Mouse (Mus musculus) 3134 (cell line): ENCODE data around the gene Dop1b.
"Not testable (repeated sequence)": the region's sequence is repeated elsewhere in the genome, so short reads cannot be mapped to it uniquely, and the experiment has no call there.

Source experiments
- DNase-seq: peaks from one replicate; pipeline ENCODE4 v3.0.0-alpha.2; 2011; ENCODE audit warnings: low spot score; ENCODE audit not compliant: insufficient read length; ENCODE audit errors: extremely low read depth

The Dop1b gene

DNA sequence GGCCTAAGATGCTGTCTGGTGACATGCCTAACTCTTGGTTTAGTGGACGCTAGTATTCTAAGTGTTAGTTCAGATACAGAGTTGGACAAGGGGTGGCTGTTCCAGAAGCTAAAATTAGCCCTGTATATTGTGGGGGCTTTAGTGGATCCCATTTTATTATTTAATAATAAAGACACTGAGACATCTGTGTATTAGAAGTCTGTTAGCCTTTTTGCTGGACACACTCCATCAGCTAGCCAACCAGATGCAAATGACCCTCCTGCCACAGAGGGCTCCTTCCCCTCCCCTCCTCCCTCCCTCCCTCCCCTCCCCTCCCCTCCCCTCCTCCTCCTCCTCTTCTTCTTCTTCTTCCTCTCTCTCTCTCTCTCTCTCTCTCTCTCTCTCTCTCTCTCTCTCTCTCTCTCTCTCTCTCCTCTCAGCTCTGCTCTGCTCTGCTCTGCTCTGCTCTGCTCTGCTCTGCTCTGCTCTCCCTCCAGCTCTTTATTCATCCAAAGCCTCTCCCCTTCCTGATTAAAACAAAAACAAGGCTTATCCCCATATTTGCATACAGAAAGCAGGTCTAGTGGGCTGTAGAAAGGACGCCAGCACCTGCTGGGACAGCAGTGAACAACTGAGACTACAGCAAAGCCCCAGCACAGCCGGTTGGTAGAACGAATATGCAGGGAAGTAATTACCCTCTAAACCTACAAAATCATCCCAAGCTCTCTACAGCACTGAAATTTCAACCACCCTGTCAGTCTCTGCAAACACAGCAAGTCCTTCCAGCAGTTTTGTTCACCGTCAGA, 78.5 kb downstream of the Dop1b start:
- DNase-seq = no peak

DNA sequence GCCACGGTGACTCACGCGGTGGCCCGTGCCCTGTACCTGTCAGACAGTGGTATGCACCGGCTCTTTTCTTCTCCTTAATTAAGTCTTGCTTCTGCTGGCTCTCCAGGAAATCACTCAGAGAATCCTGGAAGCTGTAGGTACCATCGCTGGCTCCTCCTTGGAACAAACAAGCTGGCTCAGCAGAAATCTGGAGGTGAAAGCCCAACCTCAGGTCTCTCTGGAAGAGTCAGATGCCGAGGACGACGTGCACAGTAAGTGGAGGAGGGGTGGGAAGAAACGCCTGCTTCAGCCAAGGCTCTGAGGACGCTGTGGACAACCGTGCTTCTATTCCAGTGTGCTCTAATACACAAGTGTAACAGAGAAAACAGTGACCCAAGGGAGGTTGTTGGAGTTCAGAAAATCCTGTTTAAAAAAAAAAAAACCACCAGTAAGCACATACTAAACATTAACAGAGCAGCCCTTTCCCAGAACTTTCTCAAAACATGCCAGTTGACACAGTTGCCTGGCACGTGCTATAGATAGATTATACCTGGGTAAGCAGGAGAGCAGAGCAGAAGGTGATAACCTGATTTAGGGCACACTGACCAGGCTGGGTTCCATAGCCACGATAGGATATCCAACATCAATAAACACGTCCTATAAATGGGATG, 81.4 kb downstream of the Dop1b start:
- no peak for DNase-seq

DNA sequence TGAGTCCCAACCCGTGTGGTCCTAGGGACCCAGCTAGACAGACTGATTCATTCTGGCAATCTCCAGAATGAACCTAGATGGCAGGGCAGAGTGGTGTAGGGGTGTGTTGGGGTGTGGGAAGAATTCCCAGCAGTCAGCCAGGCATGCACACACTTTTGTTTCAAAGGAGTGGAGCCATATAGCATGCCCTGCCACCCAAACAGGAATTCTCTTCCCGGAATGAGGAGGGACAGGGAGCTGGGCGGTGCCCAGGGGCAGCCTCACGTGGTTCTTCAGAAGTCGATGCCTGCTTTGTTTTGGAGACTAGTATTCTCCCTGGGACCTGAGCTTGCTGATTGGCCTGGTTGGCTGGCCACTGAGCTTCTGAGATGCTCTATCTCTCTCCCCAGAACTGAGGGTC, 83.1 kb downstream of the Dop1b start:
- DNase-seq = no peak

DNA sequence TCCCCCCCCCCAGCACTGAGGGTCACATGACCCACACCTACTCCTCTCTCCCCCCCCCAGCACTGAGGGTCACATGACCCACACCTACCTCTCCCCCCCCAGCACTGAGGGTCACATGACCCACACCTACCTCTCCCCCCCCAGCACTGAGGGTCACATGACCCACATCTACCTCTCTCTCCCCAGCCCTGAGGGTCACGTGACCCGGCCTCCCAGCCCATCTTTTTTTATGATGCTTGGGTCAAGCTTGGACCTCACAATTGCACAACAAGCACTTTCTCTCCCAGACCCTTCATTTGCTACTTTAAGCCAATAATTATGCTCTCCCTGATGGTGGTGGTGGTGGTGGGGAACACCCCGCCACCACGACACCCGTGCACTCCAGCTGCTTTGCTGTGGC, 83.7 kb downstream of the Dop1b start:
- DNase-seq = no peak

DNA sequence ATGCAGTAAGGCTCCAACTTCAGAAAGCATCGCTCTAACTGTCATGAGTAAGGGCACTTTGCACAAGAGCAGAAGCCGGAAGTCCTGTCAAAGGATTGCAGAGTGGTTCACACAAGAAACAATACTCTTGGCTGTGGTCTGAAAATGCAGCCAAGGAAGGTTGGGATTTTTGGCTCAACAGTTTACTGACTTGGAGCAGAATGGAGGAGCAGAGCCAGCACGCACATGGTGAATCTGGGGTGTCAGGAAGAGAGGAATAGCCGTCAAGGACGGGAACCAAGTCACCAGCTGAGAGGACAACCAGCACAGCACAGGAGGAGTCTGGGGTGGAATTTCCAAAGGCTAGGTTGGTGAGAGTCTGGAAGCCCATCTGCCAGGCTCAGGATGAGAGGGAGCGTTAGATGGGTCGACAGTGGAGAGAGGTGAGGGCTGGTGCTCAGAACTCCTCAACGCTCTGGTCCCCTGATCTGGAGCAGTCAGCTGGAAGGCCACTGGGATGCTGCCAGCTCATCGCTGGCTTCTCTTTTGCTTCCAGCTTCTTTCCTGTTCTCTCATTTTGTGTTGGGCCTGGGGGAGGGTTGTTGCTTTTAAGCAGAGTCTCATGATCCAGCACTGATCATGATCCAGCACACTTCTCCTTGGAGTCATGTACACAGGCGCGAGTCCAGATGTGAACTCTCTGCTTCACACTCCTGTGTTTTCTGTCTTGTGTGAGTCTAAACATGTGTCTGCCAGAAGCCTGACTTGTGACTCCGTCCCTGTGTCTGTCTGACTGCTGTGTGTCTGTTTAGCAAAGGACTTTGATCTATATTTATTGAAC, 85.5 kb downstream of the Dop1b start:
- no peak for DNase-seq

DNA sequence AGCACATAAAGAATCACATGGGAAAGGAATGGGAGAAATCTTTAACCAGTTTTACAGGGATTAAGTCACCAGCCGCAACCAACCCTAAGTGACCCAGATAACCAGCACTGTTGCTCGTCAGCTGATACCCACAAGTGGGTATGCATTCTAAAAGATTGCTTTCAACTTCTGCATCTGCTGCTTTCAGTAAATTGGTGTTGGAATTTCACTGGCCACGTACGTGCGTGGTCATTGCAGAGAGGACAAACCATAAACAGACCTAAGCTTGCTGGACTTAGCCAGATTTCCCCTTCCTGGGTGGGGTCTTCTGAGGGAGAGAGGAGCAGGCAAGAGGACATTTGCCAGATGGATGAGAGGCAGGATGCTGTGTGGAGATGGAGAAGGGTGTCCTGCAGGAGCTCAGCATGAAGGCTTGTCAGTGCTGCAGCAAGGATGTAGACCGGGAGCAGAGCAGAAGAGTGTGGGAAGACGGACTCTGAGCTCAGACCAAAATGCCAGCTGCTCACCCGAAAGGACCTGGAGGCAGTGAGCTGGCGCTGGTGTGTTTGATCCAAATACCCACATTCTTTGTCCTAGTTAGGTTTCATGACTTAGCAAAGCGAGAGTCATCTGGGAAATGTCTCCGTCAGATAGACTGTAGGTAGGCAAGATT, 86.3 kb downstream of the Dop1b start:
- DNase-seq = no peak

DNA sequence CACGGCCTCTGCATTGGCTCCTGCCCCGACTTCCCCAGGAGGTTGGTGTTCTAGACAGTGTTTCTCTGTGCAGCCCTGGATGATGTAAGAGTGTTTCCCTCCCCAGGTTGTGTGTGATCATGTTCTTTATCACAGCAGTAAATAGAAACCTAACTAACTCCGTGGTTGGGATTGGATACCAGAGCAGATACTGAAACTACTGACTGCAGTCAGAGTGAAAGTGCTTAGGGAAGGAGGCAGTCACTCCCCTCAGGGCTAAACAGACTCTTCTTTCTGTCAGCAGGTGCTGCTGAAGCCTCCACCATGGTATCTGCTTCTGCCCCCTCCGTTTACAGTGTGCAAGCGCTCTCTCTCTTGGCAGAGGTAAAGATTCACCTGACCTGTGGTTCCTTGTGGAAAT, 86.9 kb downstream of the Dop1b start:
- DNase-seq = no peak

DNA sequence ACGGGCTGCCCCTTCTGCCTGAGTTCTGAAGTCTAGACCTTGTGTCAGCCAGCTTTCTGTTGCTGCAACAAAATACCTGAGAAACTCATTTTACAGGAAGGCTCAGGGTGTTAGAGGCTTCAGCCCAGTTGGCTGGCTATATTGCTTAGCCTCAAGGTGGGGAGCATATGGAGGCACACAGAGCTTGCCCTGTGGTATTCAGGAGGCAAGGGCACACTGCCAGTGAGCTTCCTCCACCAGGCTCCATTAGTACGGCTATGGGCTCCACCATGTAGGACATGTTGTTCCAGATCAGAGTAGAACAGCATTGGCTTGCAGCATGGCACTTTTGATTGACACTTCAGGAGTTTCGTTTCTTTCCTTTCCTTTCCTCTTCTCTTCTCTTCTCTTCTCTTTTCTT, 87.4 kb downstream of the Dop1b start:
- DNase-seq = no peak

DNA sequence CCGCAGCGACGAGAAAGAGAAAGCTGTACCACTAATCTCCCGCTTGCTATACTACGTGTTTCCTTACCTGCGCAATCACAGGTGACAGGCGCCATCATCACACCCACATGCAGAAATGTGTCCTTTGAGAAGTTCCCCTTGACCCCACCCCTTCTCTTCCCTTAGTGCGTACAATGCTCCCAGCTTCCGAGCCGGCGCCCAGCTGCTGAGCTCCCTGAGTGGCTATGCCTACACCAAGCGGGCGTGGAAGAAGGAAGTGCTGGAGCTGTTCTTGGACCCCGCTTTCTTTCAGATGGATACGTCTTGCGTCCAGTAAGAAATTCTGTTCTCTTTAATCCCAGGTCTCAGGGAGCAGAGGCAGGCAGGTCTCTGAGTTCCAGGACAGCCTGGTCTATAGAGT, 88.2 kb downstream of the Dop1b start:
- DNase-seq = no peak

DNA sequence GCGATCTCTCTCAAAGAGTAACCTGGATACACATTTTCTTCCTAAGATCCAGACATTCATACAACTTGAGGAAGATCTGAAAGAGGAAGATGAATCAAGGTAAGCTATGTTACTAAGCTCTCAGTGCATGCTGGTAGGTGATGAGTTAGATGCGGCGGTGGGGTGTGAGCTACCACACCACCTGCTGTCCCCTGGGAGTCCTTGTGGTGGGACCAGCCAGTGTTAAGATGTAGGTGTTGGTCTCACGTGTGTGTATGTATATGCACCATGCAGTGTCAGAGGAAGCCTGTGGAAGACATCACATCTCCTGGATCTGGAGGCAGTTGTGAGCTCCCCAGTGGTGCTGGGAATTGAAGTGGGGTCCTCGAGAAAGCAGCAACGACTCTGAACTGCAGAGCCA, 95.5 kb downstream of the Dop1b start:
- no peak for DNase-seq

DNA sequence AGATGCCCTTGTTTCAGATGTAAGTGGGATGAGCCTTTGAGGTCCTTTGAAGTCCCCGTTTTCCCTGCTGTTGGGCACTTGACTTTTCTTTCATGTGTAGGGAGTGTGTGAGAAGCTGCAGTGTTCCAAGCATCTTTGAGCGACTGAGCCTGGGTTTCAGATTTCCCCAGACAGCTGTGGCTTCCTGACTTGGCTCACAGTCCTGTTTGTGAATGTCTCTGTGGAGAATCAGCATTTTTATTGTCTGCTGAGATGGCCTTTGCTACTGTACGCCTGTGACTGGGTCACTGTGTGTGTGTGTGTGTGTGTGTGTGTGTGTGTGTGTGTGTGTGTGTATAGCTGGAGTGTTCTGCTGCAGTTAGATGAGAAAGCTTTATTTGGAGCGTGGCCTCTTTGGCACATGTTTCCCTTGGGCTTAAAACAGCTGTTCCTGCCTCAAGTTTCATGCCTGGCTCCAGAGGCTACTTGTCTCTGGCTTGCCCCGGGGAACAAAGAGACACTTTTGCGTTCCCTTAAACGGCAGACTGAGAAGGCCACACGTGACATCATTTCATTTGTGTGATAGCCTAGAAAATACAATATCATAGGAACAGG, 96.4 kb downstream of the Dop1b start:
- DNase-seq = no peak

DNA sequence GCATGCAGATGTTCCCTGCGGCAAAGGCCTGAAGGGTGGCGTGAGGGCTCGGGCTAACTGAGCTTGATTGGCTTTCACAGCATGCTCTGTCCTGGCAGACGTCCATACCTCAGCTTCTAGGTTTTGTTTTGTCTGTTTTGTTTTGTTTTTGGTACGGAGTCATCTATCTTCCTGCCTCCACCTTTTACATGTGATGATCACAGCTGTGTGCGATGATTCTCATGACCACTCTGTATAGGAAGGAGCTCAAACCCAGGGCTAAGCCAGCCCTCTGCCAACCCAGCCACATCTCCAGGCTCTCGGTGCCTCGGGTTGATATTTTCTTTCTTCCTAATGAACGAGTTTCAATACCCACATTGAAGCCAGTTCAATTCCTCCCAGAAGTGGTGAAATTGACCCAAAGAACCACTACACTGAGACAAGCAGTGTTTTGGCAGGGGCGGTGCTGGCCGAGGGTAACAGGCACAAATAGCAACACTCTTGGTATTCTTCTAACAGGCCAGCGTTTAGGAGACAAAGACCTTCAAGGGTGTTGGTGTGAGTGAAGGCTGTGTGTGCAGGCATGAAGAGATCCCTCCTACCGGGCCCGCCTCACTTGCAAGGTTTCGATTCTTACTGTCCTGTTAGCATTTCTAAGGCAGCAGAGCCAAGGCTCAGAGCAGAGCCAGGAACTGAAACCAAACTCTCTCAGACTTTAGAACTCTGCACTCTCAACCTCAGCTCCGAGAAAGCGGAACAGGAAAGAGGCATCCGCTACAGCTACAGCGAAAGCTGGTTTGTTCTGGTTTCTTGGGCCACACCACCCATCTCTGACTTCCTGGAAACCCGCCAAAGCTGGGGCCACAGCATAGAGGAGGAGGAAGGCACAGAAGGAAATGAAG, 104.4 kb downstream of the Dop1b start:
- DNase-seq = no peak

DNA sequence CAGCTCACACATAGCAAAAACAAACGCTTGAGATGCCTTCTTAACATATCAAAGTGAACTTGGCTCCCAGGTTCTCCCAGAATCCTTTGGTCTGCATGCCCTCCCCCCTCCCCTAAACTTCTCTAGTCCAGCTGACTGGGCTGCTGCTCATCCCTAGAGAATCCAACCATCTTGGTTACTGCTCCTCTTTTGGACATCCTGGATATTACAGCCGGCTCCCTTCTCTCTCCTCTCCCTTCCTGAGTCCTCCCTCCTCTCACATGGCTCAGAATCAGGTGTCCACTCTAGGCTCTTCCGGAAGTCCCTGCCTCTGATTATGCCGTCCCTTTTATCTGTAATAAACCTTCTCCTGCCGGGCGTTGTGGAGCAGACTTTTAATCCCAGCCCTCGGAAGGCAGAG, 105.2 kb downstream of the Dop1b start:
- no peak for DNase-seq

DNA sequence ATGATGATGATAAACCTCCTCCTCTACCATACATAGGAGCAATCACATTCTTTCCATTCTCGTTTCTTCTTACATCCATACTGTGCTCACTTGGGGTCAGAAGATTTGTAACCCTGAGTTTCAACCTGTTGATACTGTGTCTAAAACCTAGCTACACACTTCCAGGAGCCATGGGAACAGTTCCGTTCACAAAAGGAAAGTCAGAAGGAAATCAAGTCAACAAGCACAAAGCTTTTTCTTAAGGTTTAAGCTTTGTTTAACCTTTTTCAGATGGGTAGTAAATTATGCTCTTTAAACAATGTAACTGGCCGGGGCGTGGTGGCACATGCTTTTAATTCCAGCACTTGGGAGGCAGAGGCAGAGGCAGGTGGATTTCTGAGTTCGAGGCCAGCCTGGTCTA, 105.7 kb downstream of the Dop1b start:
- no peak for DNase-seq

DNA sequence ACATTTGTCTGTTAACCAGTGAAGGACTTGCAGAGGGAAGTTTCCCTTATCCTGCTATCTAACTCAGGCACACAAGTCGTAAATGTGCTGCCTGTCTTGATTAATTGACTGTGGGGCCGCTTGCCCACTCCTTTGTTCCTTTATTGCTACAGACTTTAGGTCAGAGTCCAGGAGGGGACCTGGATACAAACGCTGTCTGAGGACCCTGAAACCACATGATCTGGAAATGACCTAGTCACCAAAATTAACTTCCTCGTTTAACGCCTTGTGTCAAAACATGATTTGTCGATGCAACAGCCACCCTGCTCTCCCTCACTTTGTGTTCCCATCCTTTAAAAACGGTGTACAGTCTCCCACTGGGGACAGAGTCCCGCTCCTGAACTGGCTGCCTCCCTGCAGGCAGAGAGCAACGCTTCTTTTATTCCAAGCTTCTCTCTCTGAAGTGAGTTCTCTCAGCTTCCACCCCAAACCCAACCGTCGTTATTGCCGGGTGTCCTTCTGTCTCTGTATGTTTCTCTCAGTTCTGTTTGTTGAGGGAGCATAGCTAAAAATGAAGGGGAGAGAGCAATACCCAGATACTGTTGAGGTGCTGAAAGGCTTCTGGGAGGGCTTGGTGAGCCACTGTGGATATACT, 107.1 kb downstream of the Dop1b start:
- no peak for DNase-seq

DNA sequence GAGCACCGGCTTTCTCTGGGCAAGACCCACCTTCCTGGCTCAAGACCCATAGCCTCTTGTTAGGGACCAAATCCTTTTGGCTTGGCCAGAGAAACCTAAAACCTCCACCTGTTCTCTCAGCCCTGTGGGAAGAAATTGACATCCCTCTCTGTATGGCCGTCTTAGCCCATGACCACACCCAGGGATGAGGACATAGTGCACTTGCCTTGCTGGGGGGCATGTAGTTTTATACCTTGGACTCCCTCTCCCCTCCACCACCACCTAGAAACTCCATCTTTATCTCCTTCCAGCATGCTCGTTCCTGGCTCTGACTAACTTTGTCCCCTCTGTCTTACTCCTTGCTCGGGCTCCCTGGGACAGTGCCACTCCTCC, 107.6 kb downstream of the Dop1b start:
- no peak for DNase-seq

DNA sequence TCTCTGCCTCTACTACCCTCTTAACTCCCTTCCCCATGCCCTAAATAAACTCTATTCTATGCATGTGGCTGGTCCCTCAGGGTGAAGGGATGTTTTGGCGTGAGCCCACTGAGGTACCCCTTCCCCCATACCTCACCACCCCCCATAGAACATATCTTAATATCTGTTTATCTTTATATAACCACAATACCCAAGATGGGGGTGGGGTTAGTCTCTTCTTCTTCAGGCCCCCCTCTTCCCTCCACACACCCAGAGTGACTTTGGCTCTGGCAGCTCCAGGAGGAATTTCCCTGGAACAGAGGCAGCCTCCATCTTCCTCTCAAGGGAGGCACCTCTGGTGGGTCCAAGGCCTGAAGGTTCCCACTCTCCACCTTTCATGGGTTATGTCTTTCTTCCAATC, 108.3 kb downstream of the Dop1b start:
- DNase-seq = no peak

DNA sequence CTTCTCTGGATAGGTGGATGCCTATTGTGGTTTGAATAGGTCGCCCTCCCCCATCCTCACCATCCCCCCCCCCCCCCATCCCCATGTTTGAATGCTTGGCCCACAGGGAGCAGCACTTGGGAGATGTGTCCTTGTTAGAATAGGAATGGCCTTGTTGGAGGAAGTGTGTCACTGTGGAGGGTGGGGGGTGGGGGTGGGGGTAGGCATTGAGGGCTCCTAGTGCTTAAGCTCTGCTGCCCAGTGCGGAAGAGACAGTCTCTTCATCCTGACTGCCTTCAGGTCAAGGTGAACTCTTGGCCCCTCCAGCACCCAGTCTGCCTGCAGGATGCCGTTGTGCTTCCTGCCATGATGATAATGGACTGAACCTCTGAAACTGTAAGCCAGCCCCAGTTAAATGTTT, 110.0 kb downstream of the Dop1b start:
- DNase-seq = no peak

DNA sequence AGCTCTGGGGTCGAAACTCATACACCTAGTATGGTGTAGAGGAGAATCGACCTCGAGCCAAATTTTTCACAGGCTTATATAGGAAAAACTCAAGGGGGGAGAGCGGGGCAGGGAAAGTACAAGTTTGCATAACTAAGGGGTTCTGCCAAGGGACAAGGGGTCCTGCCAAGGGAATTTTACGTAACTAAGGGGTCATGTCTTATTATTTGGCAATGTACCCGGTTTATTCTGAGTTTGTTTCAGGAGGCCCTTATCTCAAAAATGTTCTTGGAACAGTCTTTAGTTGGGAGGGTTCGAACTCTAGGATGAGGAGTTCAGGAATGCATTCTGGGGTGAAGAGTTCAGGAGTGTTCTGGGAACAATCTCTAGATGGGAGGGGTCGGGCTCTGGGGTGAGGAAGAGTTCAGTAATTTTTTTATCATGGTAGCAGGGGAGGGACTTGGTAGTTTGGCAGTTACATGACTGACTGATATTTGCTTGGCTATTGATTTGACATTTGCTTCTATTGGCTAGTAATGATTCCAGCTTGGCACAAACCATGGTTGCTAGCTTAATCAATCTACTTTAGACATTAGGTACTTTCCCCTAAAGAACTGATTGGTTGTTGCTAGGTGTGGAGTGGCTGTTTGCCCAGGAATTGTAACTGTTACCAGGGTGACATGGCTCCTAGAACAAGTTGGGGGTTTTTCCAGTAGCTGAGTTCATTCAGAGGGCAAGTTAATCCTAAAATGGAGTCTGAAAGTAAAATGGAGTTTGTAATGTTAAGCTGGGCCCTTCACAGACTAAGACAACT, 110.9 kb downstream of the Dop1b start:
- not testable (repeated sequence) for DNase-seq
